Mouse (Mus musculus): ENCODE data around the gene Rps10.
"Not testable (repeated sequence)": the region's sequence is repeated elsewhere in the genome, so short reads cannot be mapped to it uniquely, and the experiment has no call there.

Gene Rps10

DNA sequence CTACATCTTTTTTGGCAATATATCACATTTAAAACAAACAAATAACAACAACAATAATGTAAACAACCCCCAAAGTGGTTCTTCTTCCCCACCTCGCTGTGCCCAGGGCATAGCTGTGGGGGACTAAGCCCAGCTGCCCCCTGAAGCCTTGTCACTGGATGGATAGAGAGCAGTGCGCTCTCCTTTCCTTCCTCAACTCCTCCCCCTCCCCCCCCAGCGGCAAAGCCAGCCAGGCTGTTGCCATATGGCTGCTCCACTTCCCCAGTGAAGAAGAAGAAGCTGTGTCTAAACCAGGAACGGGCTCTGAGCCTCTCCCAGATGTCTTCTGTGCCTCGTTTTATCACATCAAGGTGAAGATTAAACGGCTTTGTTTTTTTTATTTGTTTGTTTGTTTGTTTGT is 6.6 kb upstream of the Rps10 start:
- no peak for DNase-seq

DNA sequence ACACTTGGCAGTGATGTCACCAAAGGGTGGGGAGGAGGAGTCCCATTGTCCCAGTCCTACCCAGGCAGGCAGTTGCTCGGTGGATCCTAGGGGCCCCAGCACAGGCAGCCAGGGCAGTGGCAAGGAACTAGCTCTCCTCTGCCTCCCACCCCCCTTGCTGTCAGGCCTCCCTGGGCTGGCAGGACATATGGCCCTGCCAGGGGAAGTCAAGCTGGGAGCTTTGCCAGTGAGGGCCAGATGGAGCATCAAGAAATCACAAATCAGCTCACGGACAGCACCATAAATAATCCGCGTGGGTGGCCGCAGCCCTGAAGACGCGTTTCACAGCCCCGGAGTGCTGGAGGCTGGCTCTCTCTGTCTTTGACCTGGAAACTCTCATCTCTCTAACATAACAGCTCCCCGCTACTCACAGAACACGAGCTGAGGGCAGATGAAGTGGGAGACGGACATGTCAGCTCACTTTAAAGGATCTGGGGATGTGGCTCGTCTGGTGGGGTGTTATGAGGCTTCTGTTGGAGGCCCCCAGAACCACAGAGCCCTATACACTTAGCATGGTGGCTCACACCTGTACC is 6.1 kb upstream of the Rps10 start:
- no peak for DNase-seq

DNA sequence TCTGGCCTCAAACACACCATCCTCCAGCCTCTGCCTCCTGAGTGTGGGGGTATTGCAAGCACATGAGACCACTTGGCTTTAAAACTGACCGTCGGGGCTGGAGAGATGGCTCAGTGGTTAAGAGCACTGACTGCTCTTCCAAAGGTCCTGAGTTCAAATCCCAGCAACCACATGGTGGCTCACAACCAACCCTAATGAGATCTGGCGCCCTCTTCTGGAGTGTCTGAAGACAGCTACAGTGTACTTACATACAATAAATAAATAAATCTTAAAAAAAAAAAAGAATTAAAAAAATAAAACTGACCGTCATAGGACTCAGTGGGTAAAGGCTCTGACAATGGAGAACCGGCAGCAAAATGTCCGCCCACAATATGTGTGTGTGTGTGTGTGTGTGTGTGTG is 3.4 kb upstream of the Rps10 start:
- not testable (repeated sequence) for DNase-seq

DNA sequence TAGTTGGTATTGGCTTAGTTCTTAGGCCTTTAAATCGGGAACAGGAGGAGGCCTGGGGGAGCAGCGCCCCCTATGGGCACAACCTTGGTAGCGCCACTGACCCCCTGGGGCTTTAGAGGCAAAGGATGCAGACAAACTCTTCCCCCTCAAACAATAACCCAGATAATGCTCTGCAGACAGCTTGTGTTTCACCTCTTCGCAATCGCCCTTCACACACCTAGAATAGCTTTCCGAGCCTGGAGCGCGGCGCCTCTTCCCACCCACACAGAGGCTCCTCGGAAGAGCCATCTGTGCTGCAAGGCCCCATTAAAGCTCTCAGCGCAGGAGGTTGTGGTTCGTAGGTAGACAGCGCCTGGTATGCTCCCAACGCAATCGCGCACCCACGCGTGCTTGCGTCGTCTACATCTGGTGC is 2.5 kb upstream of the Rps10 start:
- peak; percentile 41 for DNase-seq

DNA sequence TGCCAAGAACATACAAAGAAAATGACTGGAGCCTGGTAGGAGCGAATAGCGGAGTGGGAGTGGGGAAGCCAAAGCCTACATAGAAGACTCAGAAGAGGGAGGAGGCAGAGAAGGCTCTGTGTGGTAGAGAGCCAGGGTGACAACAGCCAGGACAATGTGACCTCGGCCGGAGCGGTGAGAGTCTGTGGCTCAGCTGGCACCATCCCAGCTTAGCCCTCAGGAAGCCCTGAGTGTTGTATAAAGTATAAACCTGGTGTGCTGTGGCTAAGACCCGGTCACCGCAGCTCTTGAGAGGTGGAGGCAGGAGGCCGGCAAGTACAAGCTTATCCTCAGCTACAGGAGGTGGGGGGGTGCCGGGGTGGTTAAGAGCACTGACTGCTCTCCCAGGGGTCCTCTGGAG is 864 bp upstream of the Rps10 start:
- DNase-seq, result no peak

- not testable (repeated sequence) for DNase-seq
Measured at GRCm38 (mm10) chr17:27635575-27635903, 930 bp downstream of the Rps10 start.

- DNase-seq, result peak; percentile 91
Measured at GRCm38 (mm10) chr17:27634871-27635574, 1.4 kb downstream of the Rps10 start, which contains the start of gene RPS10-NUDT3. Gene RPS10-NUDT3 (minus strand): TSS chr17:27635222.

GRCm38 (mm10) chr17:27629249-27630020 is 7.0 kb downstream of the Rps10 start:
- peak; percentile 86 for DNase-seq

DNA sequence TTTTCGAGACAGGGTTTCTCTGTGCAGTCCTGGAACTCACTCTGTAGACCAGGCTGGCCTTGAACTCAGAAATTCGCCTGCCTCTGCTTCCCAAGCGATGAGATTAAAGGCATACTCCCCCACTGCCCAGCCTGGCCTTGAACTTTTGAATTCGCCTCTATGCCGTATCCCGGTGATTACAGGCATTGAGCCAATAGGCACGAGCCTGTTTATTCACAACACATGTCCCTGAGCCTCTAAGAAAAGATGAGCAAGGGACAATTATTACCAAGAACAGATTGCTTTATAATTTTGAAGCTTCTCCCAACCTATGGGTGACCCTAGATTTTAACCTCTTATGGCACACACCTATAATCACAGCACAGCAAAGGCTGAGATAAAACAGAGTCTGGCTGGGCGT is 8.1 kb downstream of the Rps10 start:
- no peak for DNase-seq

DNA sequence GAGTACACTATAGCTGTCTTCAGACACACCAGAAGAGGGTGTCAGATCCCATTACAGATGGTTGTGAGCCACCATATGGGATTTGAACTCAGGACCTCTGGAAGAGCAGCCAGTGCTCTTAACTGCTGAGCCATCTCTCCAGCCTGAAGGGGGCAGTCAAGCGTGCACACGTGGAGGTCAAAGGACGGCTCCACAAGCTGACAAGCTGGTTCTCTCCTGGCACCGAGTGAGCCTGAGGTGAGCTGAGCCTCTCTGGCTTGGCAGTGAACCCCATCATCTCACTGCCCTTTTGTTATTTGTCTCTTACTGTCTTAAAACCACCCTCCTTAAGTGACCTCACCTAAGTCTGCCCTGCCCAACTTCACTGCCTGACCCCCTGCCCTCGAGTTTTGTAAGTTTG is 9.0 kb downstream of the Rps10 start:
- peak; percentile 30 for DNase-seq

- DNase-seq, result no peak
Measured at GRCm38 (mm10) chr17:27626681-27627080, 9.8 kb downstream of the Rps10 start.

DNA sequence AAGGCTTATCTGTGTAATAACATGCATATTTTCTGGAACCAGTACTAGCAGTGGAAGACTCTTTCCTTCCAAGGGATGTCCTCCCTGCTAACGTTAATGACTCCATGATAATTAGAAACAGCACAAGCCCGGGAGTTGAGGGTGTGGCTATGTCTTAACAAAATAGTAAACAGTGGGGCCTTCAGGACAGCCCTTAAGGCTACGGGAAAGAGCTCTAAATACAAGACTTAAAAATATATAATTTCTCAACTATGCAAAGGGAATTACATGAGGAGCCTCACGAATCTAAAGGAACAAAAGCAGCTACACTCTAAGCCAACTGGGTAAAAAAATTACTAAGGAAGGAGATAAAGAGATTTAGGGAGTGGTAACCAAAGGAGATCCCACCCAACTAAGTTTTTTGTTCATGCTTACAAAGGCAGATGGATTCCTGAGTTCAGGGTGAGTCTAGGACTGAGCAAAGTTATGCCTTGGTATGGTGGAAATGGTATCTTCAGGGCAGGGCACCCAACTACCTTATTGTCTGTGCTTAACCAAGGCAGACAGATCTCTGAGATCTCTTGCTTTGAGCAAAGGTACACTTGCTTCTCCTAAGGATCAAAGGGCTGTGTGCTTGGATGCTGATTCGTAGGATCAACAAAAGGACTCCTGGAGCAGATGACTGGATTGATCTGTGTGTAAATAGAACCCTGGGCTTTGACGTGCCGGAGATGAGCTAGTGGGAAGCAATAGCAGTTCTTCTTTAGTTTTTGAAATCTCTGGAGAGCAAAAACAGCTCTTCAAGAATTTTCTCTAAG is 10.8 kb downstream of the Rps10 start:
- DNase-seq, result no peak

DNA sequence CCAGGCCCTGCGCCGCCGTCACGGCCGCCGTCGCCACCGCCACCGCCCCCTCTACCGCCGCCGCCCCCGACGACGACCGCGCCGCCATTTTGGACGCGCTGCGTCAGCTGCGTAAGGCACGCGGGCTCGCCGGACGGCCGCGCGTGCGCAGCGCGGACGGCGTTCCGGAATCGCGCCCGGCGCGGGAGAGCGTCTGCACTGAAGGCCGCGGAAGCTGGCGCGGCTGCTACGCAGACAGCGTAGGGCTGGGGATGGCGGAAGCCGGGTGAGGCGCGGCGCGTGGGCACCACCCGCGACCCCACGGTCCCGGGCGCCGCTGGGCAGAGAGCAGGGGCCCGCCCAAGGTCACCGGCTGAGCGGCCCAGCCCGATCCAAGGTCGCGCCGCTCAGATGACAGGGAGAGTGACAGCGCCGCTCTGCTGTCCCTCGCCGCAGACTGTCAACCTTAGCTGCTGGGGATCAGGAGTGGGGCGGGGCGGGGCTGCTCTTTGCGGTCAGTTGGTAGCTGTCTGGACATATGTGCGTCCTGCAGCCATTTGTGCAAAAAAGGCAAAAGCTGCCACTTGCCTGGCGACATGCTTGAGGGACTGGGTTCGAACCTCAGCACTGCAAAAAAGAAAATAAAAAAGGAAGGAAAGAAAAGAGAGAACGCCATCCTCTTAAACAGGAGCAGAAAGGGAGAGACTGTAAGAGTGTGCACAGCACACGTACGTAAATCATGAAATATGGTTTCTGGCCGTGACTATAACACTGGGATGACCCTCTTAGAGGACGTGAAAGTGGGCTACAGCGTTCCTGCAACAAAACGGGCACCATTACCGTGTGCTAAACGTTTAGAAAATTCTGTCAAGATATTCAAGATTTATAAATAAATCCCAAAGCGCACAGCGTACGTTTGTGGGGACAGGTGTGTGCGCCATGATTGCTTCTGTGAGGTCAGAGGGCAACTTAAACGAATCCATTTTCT is 12.8 kb downstream of the Rps10 start, which contains the start of gene Nudt3:
Gene Nudt3 (minus strand): TSS at position 136 of the 967 bp plus-strand sequence.
- peak; percentile 93 for DNase-seq

GRCm38 (mm10) chr17:27622611-27623359 is 13.7 kb downstream of the Rps10 start:
- peak; percentile 75 for DNase-seq

GRCm38 (mm10) chr17:27621705-27622531 is 14.6 kb downstream of the Rps10 start:
- no peak for DNase-seq

DNA sequence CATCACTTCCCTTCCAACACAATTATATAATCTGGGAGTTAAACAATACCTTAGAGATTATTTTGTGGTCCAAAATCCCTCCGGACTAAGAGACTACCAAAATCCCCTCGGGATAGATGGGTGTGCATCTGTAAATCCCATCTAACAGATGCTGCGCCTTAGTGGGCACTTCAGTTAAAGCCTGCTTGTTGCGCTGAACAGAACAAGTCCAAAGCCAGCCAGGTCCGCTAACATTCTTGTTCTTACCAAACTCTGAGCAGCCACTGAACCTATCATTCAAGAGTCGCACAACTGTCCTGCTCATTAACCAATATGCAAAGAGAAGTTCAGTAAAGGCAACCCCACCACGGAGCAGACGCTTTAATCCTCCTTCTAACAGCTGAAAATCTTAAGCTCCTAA is 15.3 kb downstream of the Rps10 start:
- no peak for DNase-seq

DNA sequence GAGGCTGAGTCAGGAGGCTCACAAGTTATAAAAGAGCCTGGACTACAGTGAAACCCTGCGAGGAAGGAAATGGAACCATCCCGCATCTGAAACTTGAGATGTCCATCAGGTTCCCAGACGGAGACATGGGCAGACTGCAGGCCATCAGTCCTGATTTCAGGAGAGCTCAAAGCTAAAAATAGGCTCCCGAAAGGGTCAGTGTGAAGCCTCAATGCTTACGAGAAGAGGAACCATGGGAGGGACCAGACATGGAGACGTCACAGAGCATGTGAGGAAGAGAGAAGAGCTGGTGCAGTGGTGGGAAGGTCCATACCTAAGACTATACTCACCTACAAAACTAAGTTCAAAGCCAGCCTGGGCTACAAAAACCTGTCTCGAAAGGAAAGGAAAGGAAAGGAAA is 21.1 kb downstream of the Rps10 start:
- no peak for DNase-seq

DNA sequence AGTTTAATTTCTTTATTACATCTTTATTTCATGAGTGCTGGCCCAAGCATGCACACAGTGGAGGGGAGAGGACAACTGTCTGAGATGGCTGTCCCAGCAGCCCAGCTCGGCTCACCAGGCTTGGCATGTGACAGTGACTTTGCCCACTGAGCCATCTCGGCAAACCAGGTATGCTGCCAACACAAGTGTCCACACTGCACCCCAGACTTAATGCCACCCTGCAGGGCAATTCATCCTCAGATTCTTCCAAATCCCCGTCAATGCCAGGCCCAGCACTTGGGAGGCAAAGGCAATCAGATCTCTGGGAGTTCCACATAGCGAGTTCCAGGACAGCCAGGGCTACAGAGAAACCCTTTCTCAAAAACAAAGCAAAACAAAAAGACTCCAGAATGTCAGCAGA is 23.5 kb downstream of the Rps10 start:
- no peak for DNase-seq

- DNase-seq, result no peak
Measured at GRCm38 (mm10) chr17:27611994-27612393, 24.5 kb downstream of the Rps10 start.

GRCm38 (mm10) chr17:27611519-27611884 is 25.0 kb downstream of the Rps10 start:
- DNase-seq, result no peak

All from thymus, postnatal 14 days (tissue).